Mouse (Mus musculus): ENCODE measurements around the gene Ndufs2.

The Ndufs2 gene

DNA sequence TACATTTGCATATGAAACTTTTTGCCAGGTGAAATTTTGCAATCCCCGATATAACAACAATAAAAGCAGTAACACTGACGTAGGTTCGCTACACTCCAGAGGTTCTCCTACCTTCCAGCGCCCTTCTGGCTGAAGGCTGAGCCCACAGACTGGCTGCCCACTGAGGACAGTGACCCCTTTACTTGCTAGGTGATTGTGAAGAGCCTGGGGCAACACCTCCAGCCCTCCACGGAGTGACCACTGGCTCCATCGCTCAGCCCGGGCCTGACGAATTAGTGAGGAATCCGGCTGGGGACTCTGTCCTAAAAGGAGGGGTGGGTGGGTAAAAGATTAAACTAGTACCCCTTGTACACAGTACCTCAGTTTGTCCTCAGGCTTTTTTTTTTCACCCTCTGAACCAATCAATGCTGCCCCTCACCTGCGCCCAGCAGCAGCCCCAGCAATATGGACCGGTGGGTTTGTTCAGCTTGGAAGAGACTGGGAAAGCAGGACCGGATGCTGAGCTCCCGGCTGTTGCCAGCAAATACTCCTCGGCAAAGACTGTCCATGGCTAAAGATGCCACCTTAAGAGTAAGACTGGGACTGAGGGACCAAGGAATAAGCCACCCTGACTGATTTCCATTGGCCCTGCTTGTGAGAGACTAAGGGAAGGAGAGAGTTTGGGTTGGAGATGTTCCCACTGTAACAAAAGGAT lies 28.0 kb upstream of the Ndufs2 start:
- DNase-seq (ENCODE audit: low spot score): no peak

DNA sequence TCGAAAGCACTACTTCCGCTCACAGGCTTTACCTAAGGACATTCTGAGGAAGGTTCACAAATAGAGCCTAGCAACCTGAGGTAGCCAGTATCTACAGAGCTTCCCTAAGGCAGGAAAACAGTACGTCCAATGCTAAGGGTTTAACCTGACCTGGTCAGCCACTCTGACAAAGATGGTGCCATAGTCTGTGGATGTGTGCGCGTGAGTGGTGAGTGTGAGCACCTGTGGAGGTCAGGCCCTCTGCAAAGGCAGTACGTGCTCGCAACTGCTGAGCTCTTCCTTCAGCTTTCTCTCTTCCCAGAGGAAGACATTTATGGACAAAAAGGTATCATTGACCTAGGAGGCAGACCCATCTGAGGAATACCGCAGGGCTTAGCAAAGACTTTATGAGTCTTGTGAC lies 27.2 kb upstream of the Ndufs2 start:
- no peak for DNase-seq (ENCODE audit: low spot score)

DNA sequence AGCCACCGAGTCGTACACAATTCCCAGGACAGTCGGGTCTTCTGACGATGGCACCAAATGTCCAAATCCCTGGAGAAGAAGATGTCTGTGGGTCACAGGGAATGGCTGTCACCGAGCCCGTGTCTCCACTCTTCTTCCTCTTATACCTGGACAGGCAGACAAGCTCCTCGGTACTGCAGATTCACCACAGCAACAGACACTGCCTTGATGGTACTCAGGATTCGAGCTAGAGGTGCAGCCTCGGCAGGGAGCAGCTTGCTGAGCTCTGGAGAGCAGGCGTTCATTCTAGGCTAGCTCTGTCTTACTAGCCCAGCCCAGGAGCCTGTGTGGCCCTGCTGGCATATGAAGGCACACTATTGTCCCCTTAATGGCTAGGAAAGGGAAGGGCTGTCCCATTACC lies 26.5 kb upstream of the Ndufs2 start:
- no peak for DNase-seq (ENCODE audit: low spot score)

DNA sequence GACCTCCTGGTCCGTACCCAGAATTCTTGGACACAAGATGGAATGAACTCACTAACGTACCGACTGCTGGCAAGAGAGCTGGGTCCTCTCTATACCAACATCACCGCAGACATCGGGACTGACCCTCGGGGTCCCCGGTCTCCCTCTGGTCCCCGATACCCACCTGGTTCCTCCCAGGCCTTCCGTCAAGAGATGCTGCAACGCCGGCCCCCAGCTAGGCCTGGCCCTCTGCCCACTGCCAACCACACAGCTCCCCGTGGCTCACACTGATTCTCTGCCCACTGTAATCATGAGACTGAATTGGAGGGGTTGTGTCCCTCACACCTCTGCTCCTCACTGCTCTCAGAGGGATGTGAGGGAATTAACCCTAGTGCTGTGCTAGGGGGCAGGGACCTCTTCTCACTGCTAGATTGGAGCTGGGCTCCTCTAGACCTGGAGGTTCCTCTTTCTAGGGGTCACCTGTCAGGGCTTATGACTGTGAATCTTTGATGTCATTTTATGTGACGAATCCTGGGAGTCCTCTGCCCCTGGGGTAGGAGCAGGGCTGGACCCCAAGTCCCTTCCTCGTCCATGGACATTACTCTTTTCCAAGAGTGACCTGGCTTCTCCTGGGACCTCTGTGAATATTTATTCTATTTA lies 25.0 kb upstream of the Ndufs2 start:
- no peak for DNase-seq (ENCODE audit: low spot score)

DNA sequence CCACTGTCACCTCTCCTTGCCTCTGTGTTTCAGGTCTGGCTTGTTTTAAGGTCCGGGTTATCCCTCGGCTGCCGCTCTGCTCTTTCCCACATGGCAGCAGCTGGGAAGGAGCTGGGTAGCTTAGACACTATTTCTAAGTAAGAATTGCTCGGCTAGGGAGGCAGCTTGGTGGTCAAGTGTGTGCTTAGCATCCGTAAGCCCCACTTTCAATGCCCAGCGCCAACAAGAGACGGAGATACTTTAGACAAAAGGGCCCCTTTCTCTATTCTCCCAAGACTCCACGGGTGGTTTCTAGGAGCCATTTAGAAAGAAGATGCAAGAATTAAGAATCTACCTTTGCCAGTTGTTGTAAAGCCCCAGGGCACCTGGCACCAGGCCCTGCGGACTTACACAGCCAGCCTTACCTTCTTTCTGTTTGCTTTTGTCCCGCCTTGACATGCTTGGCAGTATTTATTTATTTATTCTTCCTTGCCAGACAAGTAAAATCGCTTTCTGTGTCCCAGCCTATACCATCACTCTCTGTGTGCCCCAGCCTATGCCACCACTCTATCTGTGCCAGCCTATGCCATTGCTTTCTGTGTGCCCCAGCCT lies 24.1 kb upstream of the Ndufs2 start:
- no peak for DNase-seq (ENCODE audit: low spot score)

DNA sequence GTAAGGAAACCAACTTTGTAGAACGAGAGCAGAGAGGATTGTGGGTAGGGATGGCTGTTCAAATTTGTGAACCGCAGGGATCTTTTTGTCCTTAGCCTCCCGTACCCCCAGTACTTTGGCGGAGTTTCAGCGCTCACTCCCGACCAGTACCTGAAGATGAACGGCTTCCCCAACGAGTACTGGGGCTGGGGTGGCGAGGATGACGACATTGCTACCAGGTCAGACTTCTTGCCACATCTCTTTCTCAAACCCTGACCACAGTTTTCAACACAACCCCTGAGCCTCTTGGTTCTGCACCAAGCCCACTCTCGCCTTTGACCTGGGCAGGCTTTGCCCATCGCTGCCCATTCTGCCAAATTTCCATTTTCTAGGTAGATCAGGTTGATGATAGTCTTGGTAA lies 23.0 kb upstream of the Ndufs2 start:
- no peak for DNase-seq (ENCODE audit: low spot score)

DNA sequence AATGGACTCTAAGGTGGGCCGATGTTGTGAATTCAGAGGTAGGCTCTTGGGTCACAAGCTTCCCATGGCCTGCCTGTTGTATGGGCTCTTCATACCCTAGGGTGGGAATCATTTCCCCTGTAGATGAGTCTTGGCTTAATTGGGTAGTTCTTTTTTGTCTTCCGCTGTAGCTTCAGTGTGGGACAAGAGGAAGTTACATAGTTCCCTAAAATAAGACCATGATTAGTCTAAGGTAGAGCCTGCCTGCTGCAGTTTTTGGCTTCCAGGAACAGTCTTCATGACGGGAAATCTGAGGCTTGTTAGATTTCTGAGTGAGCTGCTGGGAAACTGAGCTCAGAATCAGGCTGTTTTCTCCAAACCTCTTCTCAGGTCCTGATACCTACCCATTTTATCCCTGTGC lies 20.9 kb upstream of the Ndufs2 start:
- DNase-seq (ENCODE audit: low spot score): no peak

DNA sequence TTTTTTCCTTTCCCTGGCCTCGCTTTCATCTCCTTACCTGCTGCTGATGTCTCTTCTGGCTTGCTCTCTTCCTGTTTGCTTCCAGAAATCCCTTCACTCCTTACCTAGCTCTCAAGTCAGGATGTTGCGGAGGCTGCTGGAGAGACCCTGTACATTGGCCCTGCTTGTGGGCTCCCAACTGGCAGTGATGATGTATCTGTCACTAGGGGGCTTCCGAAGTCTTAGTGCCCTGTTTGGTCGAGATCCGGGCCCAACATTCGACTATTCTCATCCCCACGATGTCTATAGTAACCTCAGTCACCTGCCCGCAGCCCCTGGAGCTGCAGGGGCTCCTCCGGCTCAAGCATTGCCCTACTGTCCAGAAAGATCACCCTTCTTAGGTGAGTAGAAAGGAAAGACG lies 20.4 kb upstream of the Ndufs2 start:
- DNase-seq (ENCODE audit: low spot score): no peak

DNA sequence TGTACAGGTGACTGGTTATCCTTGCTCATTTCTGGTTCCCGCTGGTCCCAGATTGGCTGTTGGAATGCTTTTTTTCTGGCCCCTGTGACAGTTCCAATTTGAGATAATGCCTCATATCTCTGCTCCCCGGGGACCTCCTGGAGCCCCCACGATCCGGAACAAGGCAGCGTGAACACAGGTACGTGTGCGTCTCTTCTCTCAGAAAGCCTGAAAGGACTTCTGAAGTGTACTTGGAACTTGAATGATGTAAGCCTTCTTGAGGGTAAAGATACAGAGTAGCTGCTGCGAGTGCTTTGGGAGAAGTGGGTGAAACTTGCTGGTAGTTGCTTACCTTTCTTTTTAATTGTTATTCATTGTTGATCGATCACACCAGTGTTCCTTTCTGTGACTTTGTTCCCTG lies 20.0 kb upstream of the Ndufs2 start:
- no peak for DNase-seq (ENCODE audit: low spot score)

DNA sequence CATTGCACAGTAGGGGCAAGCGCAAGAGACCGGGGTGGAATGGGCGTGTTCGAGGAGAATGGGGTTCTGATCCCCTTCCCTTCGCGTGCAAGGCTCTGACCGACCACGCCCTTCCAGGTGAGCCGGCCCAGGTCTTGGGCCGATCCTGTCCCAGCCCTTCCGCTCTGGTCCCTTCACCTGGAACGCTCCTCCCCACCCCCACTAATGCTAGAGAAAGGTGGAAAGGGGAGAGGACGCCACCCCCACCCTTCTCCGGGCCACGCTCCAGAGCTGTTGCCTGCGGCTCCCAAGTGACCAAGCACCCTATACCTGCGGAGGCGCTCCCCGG lies 19.3 kb upstream of the Ndufs2 start:
- no peak for DNase-seq (ENCODE audit: low spot score)

DNA sequence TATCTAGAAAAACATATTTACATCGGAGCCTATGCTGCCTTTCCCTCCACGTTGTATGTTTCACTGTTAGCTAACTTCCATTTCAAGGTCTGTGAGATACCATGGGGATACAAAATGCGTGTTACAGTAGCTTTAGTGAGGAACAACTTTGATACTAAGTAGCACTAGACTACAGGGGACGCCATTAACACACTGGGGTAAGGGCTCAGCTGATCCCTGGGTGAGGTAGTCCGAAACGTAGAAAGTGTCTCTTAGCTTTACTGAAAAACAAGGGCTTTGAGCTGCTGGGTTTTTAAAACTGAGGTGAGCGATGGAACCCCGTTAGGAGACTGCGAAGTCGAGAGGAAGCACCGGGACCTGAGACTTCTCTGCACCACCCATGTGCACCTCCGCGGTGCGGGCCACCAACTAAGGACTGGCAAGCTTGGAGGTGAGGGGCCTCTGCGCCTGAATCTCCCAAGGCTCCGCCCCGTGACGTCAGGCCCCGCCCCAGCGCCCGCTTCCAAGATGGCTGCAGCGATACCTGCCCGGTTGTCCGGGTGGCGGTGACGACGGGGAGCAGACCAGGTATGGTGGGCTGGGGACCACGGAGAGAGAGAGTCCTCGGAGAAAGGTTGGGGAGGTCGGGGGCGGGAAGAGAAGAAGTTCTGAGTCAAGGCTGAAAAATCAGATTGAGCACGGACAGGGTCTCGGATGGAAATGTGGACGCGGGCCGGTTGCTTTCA lies 18.8 kb upstream of the Ndufs2 start, which contains the start of gene B4galt3:
Gene B4galt3, plus strand, starts transcription at position 481 of the 725 bp plus-strand sequence.
- peak; percentile 97 for DNase-seq (ENCODE audit: low spot score)

DNA sequence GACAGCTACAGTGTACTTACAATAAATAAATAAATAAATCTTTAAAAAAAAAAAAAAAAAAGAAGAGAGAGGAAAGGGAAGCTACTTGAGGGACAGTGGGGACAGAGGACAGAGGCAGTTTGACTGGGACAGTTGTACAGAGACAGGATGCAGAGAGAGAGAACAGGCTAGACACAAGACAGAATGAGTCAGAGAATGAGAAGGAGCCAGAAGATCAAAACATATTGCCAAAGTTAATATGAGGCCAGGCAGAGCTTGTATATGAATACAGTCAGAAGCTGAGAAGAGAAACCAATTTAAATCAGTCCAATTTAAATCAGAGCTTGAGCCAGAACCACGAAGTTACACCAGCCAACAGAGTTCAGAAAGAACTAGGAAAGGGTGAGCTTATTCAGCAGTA lies 17.2 kb upstream of the Ndufs2 start:
- DNase-seq (ENCODE audit: low spot score): no peak

DNA sequence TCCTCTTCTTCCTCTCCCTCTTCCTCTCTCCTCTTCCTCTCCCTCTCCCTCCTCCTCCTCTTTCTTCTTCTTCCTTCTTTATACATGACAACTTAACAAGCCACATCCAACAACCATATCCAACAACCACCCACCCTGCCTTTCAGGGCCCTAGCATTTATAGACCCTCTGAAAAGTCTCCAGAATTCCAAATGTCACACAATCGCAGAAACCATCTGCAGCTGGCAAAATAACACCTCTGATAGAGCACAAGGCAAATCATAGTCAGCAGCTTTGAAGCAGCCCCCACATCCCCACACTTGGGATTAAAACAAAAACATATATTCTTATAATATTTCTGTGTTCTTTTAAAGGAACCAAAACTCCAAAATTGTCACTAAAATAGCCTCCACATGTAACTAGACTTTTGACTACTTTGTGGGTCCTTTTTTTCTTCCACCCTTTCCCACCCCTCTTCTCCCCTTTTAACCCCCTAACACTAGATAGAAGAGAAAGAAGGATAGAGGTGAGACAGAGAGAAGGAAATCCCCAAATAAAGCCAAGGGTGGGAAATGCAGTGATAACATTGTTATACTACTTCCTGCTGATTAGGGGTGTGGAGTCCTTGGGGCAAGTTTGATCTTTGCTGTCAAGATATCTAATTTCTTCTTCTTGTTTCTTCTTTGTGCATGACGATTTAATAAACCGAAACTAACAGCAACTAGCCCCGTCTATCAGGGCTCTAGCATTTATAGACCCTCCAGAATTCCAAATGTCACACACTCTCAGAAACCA lies 15.0 kb upstream of the Ndufs2 start:
- DNase-seq (ENCODE audit: low spot score): no peak

DNA sequence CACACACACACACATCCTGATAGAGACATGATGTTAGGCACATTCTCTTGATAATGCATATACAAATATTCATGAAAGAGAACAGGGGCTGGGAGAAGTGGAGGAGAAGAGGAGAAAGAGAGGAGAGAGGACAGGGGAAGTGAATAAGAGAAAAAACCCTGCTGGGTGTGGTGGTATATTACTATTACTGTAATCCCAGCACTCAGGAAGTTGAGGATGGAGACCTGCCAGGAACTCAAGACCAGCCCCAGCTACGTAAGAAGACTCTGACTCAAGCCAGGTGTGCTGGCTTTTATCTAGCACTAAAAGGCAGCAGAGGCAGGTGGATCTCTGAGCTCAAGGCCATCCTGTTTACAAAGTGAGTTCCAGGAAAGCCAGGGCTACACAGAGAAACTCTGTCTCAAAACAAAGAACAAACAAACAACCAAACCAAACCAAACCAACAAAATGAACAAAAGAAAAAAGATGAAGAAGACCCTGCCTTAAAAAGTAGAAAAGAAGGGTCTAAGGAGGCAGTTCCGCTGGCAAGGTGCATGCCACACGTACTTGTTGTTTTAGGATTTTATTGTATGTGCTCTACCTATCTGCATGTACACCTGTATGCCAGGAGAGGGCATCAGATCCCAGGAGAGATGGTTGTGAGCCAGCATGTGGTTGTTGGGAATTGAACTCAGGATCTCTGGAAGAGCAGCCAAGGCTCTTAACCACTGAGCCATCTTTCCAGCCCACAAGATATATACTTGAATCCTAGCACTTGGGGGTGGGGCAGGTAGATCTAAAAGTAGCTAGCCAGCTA lies 12.7 kb upstream of the Ndufs2 start:
- DNase-seq (ENCODE audit: low spot score): no peak

DNA sequence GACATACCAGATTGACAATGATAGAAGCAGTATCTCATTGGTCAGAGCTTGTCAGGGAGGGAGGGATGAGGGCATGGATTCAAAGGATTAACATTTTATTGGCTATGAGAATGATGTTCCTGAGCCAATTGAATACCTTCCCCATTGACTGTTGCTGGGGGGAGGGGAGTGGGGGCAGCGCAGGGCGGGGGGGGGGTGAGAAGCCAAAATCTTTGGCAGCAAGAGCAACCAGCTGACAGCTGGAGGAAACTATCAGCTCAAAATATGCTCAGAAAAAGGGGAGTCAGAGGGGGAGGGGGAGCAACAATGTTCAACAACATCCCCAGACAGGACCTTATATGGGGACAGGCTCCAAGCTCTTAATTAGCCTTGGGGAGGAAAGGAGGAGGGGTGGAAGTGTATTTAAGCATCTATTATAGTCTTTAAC lies 12.0 kb upstream of the Ndufs2 start:
- no peak for DNase-seq (ENCODE audit: low spot score)

DNA sequence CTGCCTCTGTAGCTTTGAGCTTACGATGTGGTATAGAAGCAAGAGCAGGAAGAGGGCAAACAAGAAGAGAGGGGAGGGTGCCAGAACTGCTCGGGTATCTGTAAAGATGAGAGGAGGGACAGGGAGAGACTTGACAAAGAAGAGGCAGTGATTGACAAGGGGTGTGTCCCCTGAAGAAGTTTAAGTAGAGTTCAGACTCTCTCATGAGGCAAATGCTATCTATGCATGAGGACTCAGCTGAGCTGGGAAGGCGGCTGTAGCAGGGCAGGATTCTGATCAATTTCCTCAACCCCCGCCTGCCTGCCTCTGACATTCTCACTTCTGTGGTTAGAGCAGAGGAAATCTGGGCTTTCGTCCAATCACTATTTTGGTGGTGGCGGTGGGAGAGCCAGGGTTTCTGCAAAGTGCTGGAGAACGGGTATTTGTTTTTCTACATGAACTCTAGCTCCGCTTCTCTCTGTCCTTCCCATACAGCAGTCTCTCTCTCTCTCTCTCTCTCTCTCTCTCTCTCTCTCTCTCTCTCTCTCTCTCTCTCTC lies 11.5 kb upstream of the Ndufs2 start:
- DNase-seq (ENCODE audit: low spot score): peak; percentile 50

DNA sequence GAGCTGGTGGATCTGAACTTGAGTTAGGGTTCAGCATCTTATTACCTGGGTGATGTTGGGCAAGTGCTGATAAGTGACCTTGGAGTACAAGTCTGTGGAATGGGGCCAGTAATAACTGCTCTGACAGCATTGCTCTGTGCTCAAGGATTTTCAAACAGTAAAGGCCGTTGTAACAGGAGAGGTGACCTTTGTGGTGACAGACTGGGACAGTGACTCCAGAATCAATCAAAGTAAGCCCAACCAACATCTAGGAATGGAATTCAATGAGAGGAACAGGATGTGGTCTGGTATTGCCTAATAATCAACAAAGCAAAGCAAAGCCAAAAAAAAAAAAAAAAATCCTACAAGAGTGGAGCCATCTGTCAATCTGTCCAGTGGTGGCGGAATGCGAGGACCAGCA lies 9.1 kb upstream of the Ndufs2 start:
- DNase-seq (ENCODE audit: low spot score): no peak

DNA sequence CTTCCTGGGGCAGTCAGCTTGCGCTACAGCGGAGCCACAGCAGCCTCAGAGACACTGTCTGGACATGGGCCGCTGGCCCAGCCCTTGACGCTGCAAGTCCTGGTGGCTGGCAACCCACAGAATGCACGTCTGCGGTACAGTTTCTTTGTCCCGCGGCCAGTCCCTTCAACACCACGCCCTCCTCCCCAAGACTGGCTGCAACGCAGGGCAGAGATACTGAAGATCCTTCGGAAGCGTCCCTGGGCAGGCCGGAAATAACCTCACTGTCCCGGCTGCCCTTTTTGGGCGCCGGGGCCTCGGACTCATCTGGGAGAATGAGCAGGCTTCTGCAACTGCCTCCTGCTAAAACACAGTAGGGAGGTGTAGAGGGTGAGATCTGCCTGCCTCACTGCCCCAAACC lies 7.7 kb upstream of the Ndufs2 start:
- DNase-seq (ENCODE audit: low spot score): no peak

DNA sequence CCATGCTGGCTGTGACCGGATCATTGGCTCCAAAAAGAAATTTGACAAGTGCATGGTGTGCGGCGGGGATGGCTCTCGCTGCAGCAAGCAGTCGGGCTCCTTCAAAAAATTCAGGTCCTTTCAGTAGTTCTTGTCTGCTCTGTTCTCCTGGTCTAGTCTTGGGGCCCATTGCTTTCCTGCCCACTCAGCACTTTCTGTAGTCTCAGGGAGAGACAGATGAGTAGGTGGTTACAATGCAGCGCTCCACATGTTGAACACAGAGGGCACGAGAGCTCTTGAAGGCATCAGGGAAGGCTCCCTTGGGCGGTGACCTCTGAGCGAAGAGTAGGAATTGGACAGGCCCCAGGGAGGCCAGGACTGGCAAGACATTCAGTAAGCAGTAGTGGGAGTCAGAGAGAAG lies 6.6 kb upstream of the Ndufs2 start:
- DNase-seq (ENCODE audit: low spot score): no peak

DNA sequence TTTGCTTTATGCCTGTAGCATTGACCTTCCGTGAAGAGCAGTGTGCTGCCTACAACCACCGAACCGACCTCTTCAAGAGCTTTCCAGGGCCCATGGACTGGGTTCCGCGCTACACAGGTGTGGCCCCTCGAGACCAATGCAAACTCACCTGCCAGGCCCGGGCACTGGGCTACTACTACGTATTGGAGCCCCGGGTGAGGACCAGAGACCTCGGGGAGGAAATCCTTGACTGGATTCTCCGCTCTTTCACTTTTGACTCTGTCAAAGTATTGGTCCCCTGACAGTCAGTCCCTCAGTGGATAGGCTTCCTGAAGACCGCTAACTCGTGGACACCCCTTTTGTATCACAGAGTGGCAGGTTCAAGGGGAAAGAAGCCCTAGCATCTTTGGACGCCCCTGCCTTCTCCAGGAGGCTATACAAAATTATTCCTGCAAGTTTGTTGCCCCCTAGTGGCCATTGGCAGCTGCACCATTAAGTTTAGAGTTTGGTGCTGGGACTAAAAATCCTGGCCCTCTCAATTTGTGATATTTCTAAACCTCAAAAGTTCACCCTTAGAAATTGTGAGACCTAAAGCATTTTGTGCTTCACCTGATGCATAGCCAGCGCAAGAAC lies 5.9 kb upstream of the Ndufs2 start:
- DNase-seq (ENCODE audit: low spot score): peak; percentile 44

All from ovary, postnatal 36 days (tissue).